Mouse (Mus musculus): Measurements from ENCODE around the gene Edem1. TPM values are rescaled to one million over a fixed set of nuclear protein-coding genes. Genes with fewer than 3 reads are reported as not detected.

Gene Edem1
- total RNA-seq, 2 experiments from 2014 or later = 40.0 to 48.9 TPM

DNA sequence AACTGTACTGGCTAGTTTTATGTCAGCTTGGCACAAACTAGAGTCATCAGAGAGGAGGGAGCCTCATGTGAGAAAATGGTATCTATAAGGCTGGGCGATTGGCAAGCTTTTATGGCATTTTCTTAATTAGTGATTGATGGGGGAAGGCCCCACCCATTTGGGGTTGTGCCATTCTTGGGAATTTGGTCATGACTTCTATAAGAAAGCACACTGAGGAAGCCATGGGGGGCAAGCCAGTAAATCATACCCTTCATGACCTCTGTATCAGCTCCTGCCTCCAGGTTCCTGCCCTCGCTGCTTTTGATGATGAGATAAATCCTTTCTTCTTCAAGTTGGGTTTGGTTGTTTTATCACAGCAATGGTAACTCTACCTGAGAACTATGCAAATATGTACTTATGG, 42.0 kb downstream of the Edem1 start:
- DNase-seq = no peak
- intact Hi-C loops (cut with DNase I) = no loop called here

DNA sequence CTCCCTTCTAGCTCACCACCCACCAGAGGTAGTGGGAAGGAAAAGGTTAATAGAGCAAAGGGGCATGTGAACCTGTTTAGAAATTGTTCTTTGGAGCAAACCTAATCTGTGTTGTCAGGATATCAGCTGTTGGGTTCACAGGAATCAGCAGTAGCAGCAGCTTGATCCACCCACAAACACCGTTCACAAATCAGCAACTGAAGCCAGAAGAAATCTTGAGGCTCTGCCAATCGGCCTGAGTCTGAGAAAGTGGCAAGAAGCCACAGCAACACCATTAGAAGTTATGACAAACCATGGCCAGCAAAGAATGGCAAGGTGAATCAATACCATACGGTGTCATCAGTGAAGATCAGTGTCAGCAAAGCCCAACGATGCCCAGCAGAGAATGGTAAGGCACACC, 42.8 kb downstream of the Edem1 start:
- peak; percentile 61 for DNase-seq
- intact Hi-C loops (cut with DNase I) = no loop called here

GRCm38 (mm10) chr6:108875344-108875743, 46.9 kb downstream of the Edem1 start:
- intact Hi-C loops (cut with DNase I) = no loop called here
- DNase-seq = no peak

- intact Hi-C loops (cut with DNase I) = no loop called here
- no peak for DNase-seq
These were observed 47.6 kb downstream of the Edem1 start for GRCm38 (mm10) chr6:108876052-108876451.

DNA sequence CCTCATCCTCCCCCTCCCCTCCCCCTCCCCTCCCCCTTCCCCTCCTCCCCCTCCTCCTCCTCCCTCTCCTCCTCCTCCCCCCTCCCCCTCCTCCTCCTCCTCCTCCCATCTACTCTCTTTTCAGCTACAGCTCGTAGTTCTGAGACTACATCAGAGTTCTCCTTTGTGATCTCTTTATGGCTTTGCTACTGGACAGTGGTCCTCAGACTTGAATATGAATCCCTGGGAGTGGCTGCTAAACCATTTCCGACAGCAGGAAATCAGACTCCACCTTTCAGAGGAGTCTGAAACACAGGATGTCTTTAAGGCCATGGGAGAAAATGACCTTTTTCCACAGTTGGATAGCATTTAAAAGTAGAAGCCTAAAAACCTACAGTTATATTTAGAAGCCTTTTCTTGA, 48.0 kb downstream of the Edem1 start:
- intact Hi-C loops (cut with DNase I) = no loop called here
- no peak for DNase-seq

GRCm38 (mm10) chr6:108880368-108881013, 52.0 kb downstream of the Edem1 start:
- intact Hi-C loops (cut with DNase I) = no loop called here
- DNase-seq = no peak

DNA sequence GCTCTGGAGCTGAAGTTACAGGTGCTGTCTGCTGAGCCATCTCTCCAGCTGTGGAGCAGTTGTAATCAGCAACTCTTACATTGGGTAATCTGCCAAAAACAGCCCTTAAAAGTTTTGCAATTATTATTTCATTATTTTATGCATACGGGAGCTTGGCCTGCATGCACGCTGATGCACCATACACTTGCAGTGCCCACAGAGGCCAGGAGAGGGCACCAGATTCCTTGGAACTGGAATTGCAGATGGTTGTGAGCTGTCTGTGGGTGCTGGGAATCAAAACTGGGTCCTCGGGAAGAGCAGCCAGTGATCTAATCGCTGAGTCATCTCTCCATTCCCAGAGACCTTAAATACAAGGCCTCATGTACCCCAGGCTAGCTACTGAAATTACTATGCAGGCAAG, 52.6 kb downstream of the Edem1 start:
- DNase-seq = no peak
- intact Hi-C loops (cut with DNase I) = no loop called here

- no peak for DNase-seq
These were observed 55.4 kb downstream of the Edem1 start for GRCm38 (mm10) chr6:108883826-108884225.

DNA sequence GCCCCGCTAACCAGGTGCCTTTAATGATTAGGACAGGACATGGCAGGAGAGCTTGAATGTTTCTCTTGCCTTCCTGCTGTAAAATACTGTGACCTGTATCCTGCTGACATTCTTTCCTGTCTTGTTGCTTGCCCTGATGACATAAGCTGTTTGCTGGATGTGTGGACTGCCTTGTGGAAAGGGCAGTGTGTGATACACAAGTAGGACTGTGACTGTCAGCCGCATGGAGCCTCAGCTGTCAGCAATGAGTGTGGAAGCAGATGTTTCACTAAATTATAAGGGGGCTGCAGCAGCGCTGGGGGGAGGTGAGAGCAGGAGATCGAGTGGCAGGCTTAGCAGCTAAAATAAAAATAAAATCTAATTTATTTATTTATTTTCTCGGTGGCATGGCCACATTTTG, 56.2 kb downstream of the Edem1 start:
- intact Hi-C loops (cut with DNase I) = no loop called here
- DNase-seq = no peak

More at GRCm38 (mm10) chr6:108883826-108884225, 55.4 kb downstream of the Edem1 start:
- intact Hi-C loops (cut with DNase I) = no loop called here

GRCm38 (mm10) chr6:108886346-108886745, 57.9 kb downstream of the Edem1 start:
- DNase-seq = no peak
- intact Hi-C loops (cut with DNase I) = no loop called here

GRCm38 (mm10) chr6:108892589-108892988, 64.1 kb downstream of the Edem1 start:
- DNase-seq = no peak
- intact Hi-C loops (cut with DNase I) = no loop called here

DNA sequence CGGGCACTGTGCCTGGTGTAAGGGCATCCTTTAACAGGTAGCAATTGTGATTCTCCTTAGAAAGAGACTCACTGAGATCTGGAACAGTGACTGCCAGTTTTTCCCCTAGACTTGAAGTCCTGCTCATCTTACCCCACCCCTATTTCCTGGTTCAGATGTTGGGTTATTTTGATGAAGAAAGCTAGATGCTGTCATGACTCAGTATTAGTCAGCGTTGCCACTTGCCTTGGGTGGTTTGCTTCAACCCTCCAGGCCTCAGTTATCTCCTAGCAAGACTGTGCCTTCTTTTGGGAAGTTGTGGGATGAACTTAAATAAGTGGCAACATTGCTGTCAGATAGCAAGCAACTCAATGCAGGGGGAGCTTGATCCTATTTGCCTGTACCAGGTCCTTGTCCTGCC, 66.7 kb downstream of the Edem1 start:
- intact Hi-C loops (cut with DNase I) = no loop called here
- DNase-seq = no peak

DNA sequence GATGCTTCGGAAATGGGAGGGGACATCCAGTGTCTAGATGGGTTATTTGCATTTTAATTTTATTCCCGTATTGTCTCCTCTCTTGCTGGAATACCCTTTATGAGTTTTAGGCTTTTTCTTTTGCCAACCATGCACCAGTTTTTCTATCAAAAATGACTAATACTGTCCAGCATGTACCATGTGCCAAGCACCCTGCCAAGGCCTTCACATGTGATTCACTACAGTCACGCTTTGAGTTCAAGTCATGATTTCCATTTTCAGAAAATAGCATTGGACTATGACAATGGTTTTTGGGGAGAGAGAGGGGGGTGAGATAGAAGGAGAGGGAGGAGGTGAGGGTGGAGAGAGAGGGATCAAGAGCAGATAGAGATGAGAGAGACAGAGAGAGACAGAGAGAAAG, 67.5 kb downstream of the Edem1 start:
- no peak for DNase-seq
- intact Hi-C loops (cut with DNase I) = no loop called here

DNA sequence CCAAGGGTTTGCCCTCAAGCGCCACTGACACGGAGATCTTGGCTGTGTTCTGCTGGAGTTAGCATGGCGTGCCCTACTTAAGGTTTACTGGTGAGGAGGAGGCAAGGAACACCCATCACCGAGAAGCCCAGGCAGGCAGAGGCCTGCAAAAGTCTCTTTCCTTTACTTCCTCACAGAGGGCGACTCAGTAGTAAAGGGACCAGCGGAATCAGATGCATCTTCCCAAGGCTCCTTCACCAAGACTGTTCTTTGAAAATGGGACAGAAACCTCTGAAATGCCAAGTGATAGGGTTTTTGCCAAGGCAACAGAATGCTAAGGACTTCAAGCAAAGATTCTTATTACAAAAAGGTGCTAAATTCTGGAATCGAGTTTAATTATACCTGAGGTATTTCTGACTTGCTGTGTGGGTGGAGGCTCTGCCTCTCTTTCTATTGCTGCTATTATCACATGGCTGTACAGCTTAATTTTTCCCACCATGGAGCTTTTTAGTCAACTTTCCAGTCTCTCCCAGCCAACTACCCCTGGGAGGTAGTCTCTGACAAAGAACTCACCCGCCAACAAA, 68.2 kb downstream of the Edem1 start:
- intact Hi-C loops (cut with DNase I) = no loop called here
- no peak for DNase-seq

- intact Hi-C loops (cut with DNase I) = no loop called here
- no peak for DNase-seq
These were observed 70.8 kb downstream of the Edem1 start for GRCm38 (mm10) chr6:108899231-108899630.

- DNase-seq = no peak
- intact Hi-C loops (cut with DNase I) = no loop called here
These were observed 73.7 kb downstream of the Edem1 start for GRCm38 (mm10) chr6:108902124-108902523.

DNA sequence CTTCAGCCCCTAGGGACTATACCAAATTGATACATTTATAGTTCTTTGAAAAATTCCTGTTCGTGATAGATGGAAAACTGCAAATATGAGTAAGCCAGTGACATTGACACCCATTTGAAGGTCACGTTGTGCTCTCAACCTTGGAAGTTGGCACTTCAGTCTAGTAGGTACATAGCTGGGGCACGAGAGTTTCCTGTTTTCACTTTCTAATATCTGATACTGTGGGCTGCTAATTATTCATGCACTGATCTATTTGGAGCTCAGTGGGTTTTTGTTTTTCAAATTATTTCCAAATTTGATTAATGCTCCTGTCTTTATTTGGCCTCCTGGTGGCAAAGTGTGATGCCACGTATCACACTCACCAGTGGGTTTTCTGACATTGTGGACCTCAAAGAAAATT, 74.8 kb downstream of the Edem1 start:
- intact Hi-C loops (cut with DNase I) = no loop called here
- DNase-seq = no peak

DNA sequence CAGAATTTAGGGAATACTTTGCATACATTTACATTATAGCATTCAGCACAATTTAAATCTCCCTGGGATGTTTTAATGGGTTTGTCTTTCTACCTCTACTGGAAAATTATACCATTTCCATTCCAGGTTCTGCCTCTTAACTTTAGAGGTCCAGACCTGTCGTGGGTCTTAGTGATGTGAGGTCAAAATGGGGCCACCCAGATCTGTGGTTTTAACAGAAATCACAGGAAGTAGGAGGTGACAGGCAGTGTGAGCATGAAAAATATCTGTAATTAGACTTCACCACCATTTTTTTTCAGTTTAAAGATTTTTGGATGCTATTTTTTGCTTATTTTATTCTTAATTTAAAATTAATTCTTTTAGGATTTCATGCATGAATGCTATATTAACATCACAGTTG, 78.1 kb downstream of the Edem1 start:
- intact Hi-C loops (cut with DNase I) = no loop called here
- DNase-seq = no peak

Other genes starting within 250 kb of the Edem1 start
- 10 to 100 TPM; 33.1 to 35.4 TPM for gene Bhlhe40, start 168.0 kb upstream of the Edem1 start, total RNA-seq (2021)
- gene Arl8b, start 45.5 kb upstream of the Edem1 start, total RNA-seq (2021) = 100 to 1,000 TPM; 112 to 122 TPM